Mouse (Mus musculus) limb, embryonic 10.5 days (tissue): ENCODE measurements around the gene Cgnl1. TPM values are rescaled to one million over a fixed set of nuclear protein-coding genes. Genes with fewer than 3 reads are reported as not detected.

ENCODE experiments used
- DNase-seq: peaks from one replicate; pipeline ENCODE4 v3.0.0-alpha.2; 2017; ENCODE audit warnings: low spot score
- H3K27ac ChIP-seq: fragments of 300-500 bp; sonication (generic); 2 replicates; pipeline ENCODE4 v1.5.1; 2016; ENCODE audit warnings: mild to moderate bottlenecking
- H3K27me3 ChIP-seq: fragments of 300-500 bp; sonication (generic); 2 replicates; pipeline ENCODE4 v1.6.1; 2016; ENCODE audit warnings: low read depth, mild to moderate bottlenecking; ENCODE audit not compliant: poor library complexity, severe bottlenecking
- H3K36me3 ChIP-seq: fragments of 300-500 bp; sonication (generic); 2 replicates; pipeline ENCODE4 v1.6.1; 2016; ENCODE audit warnings: mild to moderate bottlenecking, moderate library complexity
- H3K4me1 ChIP-seq: fragments of 300-500 bp; sonication (generic); 2 replicates; pipeline ENCODE4 v1.6.1; 2016
- H3K4me3 ChIP-seq: fragments of 300-500 bp; sonication (generic); 2 replicates; pipeline ENCODE4 v1.5.1; 2016; ENCODE audit warnings: mild to moderate bottlenecking, moderate library complexity
- H3K9me3 ChIP-seq: fragments of 300-500 bp; sonication (generic); replicated peaks from 2 replicates; pipeline ENCODE4 v1.6.1; 2016; ENCODE audit warnings: mild to moderate bottlenecking
- WGBS: fragments of 180-500 bp; shearing (Covaris S2); methylation state at CpG from one replicate; pipeline ENCODE4 v1.1.7; 2016; 5-methylcytosine and 5-hydroxymethylcytosine counted together
- polyA plus RNA-seq: library from polyadenylated mRNA; unstranded; fragments of >200 nt; fragmentation: Nextera tagmentation; extraction: Ambion mirVana; gene quantifications from 2 replicates; pipeline ENCODE4 v1.2.1, GENCODE M21; 2016

The Cgnl1 gene
- polyA plus RNA-seq, 1 experiment from 2014 or later: 7.4 TPM

DNA sequence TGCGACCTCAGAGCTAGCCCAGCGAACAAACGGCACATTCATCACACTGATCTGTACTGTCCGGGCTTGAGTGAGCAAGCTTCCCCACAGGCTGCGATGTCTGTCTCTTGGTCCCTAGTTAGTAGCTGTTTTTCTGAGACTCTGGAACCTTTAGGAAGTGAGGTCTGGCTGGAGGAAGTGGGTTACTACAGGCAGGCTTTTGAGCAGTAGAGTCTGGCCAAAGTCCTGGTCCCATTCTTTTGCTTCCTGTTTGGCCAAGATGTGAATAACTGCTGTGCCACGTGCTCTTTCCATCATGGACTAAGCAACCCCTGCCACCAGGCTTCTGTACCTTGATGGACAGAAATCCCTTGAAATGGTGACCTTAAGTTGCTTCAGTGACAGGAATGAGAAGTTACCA is 174.5 kb downstream of the Cgnl1 start:
- no peak for DNase-seq
- WGBS: 69% methylated on average over 6 of the region's 6 CpGs
- Histone ChIP-seq H3K9me3 (no peaks in the 10 kb centered on the region), H3K27ac (0 out of 2 replicates have a peak overlapping the region, but pooled peaks have one; percentile 16), H3K4me3 (no peak overlapping the region), H3K27me3 (peaks cover 10% of the 10 kb centered on the region; the same call in 1 of the 2 replicates), H3K4me1 (peaks cover 22% of the 10 kb centered on the region), H3K36me3 (no peaks in the 10 kb centered on the region)

DNA sequence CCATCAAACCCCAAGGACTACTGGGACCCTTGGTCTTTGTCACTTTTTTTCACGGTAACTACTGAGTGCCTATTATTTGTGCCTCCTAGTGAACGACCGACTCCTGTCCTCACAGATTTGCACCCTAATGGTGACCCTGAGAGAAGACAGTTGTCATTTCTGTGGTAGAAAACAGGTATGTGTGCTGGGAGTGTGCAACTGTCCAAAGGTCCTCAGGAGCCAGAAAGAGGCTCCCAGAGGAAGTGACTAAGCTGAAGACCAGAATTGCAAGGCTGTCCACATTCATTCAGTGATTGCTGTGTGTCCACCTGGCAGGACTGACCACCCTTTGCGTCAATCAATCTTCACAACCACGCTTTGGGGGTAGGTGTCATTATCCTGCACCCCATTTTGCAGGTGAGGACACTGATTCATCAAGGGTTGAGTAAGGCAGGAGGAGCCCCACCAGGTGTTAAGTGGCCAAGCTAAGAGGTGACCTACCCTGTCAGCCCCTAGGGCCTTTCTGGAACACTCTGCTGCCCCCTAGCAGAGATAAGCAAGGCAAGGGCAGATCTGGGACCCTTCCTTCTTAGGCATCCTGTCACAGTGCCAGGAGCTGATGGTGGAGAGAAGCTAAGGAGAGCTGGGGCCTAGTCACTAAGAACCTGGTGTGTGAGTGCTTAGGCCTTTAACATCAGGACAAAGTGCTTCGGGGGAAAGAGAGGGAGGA is 178.7 kb downstream of the Cgnl1 start:
- WGBS: 37% methylated on average over 6 of the region's 6 CpGs
- H3K27ac ChIP-seq: no peak overlapping the region
- H3K36me3 ChIP-seq: no peaks in the 10 kb centered on the region
- peak overlapping the region; percentile 63; the same call in 1 of the 2 replicates for H3K4me3 ChIP-seq
- no peak for DNase-seq
- H3K27me3 ChIP-seq: peaks cover 25% of the 10 kb centered on the region
- H3K9me3 ChIP-seq: no peaks in the 10 kb centered on the region
- H3K4me1 ChIP-seq: peaks cover 24% of the 10 kb centered on the region

DNA sequence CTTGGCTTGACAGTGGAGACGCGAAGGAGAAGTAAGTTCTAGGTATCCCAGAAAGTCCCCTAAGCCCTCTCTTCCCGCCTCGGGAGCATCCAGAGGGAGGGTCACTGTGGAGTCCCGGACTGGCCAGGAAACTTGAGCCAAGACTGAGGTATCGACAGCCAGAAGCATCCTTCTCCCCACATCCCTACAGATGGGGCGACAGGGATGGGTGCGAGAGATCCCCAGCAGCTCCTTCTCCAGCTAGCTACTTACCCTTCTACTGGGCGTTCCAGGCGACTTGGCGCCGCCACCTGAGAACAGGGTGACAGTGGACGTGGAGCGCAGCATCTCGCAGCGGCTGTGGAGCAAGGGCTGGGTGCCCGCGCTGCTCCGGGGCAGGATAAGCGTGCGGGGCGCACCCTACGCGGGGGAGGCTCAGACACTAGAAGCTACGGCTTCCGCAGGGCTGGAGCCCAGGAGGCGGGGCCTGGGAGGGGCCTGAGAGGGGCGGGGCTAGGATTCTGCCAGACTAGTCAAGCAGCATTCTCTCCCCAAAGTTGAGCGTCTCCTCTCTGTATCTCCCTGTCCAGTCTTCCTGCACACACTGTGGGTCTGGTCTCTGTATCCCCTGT is 179.4 kb downstream of the Cgnl1 start, which contains the start of gene Myzap:
Gene Myzap, minus strand, starts transcription at position 423 of the 611 bp plus-strand sequence.
- Histone ChIP-seq H3K9me3 (no peaks in the 10 kb centered on the region), H3K27me3 (peaks cover 25% of the 10 kb centered on the region), H3K4me1 (peaks cover 20% of the 10 kb centered on the region), H3K27ac (peak within 1 kb of the TSS; percentile 66; the same call in 1 of the 2 replicates), H3K4me3 (peak within 1 kb of the TSS; percentile 63), H3K36me3 (no peaks in the 10 kb centered on the region)
- 2% methylated on average over 29 of the region's 29 CpGs for WGBS
- peak; percentile 80 for DNase-seq

DNA sequence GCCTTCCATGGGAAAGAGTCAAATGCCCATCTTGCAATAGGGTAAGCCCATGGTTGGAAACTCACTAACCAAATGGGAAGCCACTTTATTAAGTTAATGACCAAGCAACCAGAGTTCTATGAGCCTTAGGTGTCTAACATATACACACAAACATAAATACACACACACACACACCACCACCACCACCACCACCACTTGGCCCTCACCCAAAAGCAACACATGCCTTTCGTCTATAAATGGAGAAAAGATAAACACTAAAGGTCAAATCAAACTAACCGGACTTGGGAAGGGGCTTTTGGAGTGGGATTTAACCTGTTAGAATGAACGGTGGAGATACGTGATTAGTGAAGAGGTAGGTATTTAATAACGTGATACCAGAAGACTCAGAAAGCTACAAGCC is 180.3 kb downstream of the Cgnl1 start:
- Histone ChIP-seq H3K9me3 (no peaks in the 10 kb centered on the region), H3K4me1 (peaks cover 14% of the 10 kb centered on the region), H3K27ac (no peak overlapping the region), H3K4me3 (peak overlapping the region; percentile 63; the same call in 1 of the 2 replicates), H3K27me3 (peaks cover 25% of the 10 kb centered on the region), H3K36me3 (no peaks in the 10 kb centered on the region)
- no peak for DNase-seq
- 77% methylated on average over 5 of the region's 5 CpGs for WGBS

DNA sequence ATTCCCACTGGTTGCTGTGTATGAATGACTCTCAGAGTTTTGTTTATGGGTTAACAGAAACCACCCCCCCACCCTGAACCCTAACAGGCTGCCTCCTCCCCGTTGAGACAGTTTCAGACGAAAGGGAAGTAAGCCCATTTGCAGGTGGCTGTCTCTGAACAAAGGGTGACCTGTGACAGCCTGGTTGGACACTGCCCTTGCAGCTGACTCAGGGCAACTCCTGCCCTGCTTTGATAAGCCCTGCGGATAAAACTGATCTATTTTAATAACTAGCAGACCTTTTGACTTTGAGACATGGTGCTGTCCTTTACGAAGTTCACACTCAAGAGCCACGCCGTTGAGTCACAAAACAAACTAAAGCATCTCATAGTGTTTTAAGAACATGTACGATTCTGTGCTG is 181.6 kb downstream of the Cgnl1 start:
- no peaks in the 10 kb centered on the region for H3K9me3 ChIP-seq
- H3K36me3 ChIP-seq: no peaks in the 10 kb centered on the region
- peaks cover 14% of the 10 kb centered on the region for H3K4me1 ChIP-seq
- WGBS: 84% methylated on average over 7 of the region's 7 CpGs
- H3K27me3 ChIP-seq: peaks cover 25% of the 10 kb centered on the region
- H3K27ac ChIP-seq: no peak overlapping the region
- DNase-seq: no peak
- H3K4me3 ChIP-seq: no peak overlapping the region

DNA sequence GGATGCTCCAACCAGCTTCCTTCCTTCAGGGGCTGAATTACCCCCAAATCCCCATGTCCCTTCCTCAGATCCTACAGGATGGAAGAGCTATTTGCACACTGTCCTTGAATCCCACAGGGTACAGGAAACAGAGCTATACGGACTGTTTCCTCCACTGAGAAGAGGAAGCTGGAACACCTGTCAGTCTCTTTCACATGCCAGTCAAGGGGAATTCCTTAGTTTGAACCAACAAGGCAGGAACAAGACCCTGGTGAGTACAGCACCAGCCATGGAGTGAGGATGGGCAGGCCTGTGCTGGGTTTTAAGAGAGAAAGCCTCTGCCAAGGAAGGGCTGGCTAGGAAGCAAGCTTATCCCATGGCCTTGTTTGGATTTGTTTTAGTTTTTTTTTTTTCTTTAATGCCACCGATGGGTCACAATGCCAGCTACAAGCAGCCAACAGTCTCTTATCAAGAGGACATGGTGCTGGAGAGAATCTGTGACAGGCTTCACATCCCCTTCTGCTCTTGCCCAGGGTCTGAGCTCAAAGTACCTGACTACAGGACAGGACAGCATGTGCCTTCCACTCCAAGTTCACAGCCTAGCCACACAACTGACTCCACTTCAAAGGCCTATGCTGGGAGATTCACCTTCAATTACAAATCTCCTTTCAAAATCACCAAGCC is 182.3 kb downstream of the Cgnl1 start:
- 88% methylated on average over 2 of the region's 2 CpGs for WGBS
- DNase-seq: no peak
- Histone ChIP-seq H3K27ac (no peak overlapping the region), H3K27me3 (peaks cover 25% of the 10 kb centered on the region), H3K9me3 (no peaks in the 10 kb centered on the region), H3K4me3 (no peak overlapping the region), H3K36me3 (no peaks in the 10 kb centered on the region), H3K4me1 (peaks cover 14% of the 10 kb centered on the region)

DNA sequence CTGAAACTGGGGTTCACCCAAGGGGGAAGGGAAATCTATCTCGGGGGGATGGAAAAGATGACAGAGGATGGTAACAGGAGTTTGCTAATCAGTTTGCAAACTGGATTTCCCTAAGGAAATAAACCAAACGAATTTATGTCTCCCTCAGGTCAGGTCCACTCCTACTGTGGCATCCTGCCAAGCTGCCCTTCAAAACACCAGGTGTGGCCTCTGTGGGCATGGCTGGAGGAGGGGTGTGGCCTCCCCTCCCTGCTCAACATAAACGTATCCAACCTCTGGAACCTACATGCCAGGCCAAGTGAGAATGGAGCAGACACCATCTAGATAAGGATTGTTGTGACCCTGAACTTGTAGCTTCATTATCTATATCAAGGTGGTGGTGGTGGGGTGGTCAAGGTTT is 185.0 kb downstream of the Cgnl1 start:
- H3K27ac ChIP-seq: no peak overlapping the region
- no peaks in the 10 kb centered on the region for H3K9me3 ChIP-seq
- H3K4me3 ChIP-seq: no peak overlapping the region
- no peaks in the 10 kb centered on the region for H3K4me1 ChIP-seq
- WGBS: 71% methylated on average over 3 of the region's 3 CpGs
- DNase-seq: no peak
- H3K27me3 ChIP-seq: peaks cover 11% of the 10 kb centered on the region
- H3K36me3 ChIP-seq: no peaks in the 10 kb centered on the region

DNA sequence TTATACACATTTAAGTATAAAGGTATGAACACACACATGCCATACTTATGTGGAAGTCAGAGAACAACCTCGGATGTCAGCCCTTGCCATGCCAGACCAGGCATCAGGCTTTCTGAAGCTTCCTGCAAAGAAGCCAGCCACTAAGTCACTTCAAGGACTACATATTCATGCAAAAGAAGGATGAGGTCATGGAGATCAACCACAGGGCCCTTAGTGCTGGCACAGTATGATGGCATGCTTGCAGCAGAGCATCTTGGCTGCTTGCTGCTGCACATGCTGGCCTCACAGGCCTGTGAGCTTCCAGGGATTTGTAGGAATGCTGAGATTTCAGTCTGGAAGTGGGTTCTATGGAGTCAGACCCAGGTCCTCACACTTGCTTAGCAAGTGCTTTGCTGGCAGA is 188.6 kb downstream of the Cgnl1 start:
- 79% methylated on average over 1 of the region's 1 CpGs for WGBS
- peaks cover 5% of the 10 kb centered on the region; the same call in 1 of the 2 replicates for H3K4me1 ChIP-seq

DNA sequence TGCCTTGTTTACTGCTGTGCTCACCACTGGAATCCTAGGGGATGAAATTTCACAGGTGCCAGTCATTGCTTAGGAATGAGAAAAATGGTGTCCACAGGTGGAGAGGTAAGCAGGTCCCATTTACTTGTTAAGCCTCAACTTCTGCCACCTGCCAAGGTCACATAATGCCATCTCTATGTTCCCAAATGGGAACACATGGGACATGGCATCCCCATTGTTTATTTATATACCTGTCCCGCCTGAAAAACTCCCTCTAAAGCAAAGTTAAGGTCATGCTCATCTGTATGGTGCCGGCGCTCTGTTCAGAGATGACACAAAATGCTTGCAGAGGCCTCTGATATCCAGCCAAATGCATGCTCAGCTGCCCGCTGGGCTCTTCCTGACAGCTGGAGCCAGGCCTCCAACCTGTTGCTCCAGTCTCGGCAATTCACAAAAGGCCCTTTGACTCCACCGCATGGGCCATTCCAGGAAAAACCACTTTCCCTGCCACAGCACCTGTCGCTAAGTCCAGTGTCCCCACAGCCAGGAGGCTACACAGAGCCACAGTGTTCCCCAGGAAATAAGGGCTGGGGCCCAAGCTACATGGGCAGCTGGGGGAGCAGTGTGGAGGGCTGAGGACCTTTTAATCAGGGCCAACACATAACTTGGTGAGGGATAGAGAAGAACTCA is 192.4 kb downstream of the Cgnl1 start:
- no peaks in the 10 kb centered on the region for H3K9me3 ChIP-seq
- H3K27ac ChIP-seq: no peak overlapping the region
- no peaks in the 10 kb centered on the region for H3K36me3 ChIP-seq
- DNase-seq: no peak
- no peaks in the 10 kb centered on the region for H3K27me3 ChIP-seq
- H3K4me1 ChIP-seq: peaks cover 5% of the 10 kb centered on the region; the same call in 1 of the 2 replicates
- WGBS: 76% methylated on average over 7 of the region's 7 CpGs
- no peak overlapping the region for H3K4me3 ChIP-seq

More for the DNA sequence above, 188.6 kb downstream of the Cgnl1 start:
- Histone ChIP-seq H3K27me3 (no peaks in the 10 kb centered on the region), H3K36me3 (no peaks in the 10 kb centered on the region), H3K4me3 (no peak overlapping the region), H3K9me3 (no peaks in the 10 kb centered on the region), H3K27ac (no peak overlapping the region)
- no peak for DNase-seq

Other genes starting within 250 kb of the Cgnl1 start
- 4.7 and 5.8 TPM in 2 replicates for gene Myzap, start 179.2 kb downstream of the Cgnl1 start, polyA plus RNA-seq